Mouse (Mus musculus) cerebellum, adult 2 months (tissue): Measurements from ENCODE around the gene Edc3. TPM values are rescaled to one million over a fixed set of nuclear protein-coding genes. Genes with fewer than 3 reads are reported as not detected.

Experiments
- DNase-seq, 2 experiments: peaks; one replicate each; pipeline ENCODE4 v3.0.0; 2021
- H3K27ac ChIP-seq: fragments of 200-500 bp; 2 replicates; pipeline ENCODE4 v1.5.1; 2012; ENCODE audit warnings: low read length, control low read depth, inconsistent platforms; ENCODE audit not compliant: insufficient read depth
- H3K27me3 ChIP-seq: fragments of 200-500 bp; 2 replicates; pipeline ENCODE4 v1.6.1; 2012; ENCODE audit warnings: inconsistent platforms, mild to moderate bottlenecking, low read length, moderate library complexity; ENCODE audit not compliant: control insufficient read depth, insufficient read depth
- H3K4me1 ChIP-seq: fragments of 200-500 bp; 2 replicates; pipeline ENCODE4 v1.6.1; 2011; ENCODE audit warnings: low read length; ENCODE audit not compliant: control insufficient read depth, insufficient read depth
- H3K4me3 ChIP-seq: fragments of 200-500 bp; replicated peaks from 2 replicates; pipeline ENCODE3; 2011; ENCODE audit warnings: mild to moderate bottlenecking, low read depth, low read length, control low read depth; ENCODE audit not compliant: insufficient read depth
- CTCF ChIP-seq: fragments of 200-500 bp; IDR thresholded peaks from 2 replicates; pipeline ENCODE4 v1.5.1; 2011; ENCODE audit warnings: low read depth, mild to moderate bottlenecking, control low read depth, low read length, moderate library complexity, borderline replicate concordance; ENCODE audit not compliant: insufficient read depth
- POLR2A ChIP-seq: fragments of 200-500 bp; IDR thresholded peaks from 2 replicates; pipeline ENCODE4 v1.6.1; 2011; ENCODE audit warnings: low read length, control low read depth, borderline replicate concordance; ENCODE audit not compliant: insufficient read depth
- WGBS: fragments of 180-500 bp; shearing (Covaris S2); methylation state at CpG from one replicate; pipeline ENCODE4 v1.1.7; 2018; 5-methylcytosine and 5-hydroxymethylcytosine counted together
- polyA plus RNA-seq: library from polyadenylated mRNA; depleted of rRNA; stranded (reverse); fragments of >200 nt; gene quantifications from 2 replicates; pipeline ENCODE4 v1.2.3, GENCODE M21; 2012; rRNA removed

Edc3 gene
- polyA plus RNA-seq, 1 experiment, result 16.1 TPM

DNA sequence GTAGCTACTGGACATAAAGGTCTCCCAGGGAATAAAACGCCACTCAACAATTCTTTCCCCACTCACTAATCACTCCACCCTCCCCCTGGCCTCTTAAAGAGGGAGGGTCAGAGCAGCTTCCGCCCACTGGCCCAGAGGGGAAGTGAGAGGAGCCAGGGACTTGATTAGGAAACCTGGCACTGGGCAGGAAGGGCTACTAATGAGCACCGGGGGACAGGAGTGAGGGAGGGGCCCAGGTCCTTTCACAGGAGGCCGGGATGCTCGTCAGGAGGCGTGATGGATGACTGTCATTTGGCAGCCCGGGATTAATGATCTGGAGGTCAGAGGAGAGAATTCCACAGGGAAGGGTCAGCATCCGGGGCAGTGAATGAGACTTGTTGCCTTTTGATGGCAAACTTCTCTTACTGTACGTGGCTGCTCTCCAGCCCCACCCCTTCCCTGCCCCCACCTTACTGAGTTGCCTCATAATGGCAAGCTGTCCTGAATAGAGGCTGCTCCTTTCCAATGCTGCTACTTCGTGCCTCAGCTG is 90.4 kb downstream of the Edc3 start:
- Histone ChIP-seq H3K27me3 (no peaks in the 10 kb centered on the region), H3K27ac (no peak overlapping the region), H3K4me1 (peaks cover 16% of the 10 kb centered on the region), H3K4me3 (no peak overlapping the region)
- DNase-seq, result no peak
- TF ChIP-seq CTCF, result no peak
- WGBS, result 44% methylated on average over 10 of the region's 10 CpGs

DNA sequence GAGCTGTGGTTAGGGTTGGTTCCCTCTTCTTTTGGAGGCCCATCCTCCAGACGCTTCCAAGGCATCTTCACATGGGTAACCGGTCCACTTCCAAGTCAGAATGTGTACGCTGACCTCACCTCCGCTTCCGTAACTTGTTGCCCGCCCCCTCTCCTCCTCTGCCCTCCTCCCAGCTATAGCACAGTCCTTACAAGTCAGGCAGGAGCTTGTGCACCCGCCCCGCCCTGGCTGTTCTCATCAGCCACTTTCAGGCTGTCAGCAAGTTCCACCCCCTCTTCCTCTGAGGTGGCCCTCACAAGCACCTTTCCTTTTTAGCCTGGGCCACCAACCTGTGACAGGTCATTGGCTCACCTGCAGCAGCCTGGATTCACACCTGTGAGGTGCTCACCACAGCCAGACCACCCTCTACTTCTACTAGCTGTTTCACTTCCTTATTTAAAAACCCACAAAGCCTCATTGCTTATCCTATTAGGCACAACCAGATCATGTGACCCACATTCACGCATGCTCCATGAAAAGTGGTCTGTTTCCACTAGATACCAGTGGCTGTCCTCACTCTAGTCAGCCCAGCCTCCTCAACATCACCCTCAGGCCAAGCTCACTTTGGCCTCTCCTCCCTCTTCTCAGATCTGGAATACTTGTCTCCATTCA is 92.1 kb downstream of the Edc3 start:
- WGBS, result 97% methylated on average over 9 of the region's 9 CpGs

More for the DNA sequence above, 92.1 kb downstream of the Edc3 start:
- no peak overlapping the region for H3K4me3 ChIP-seq
- no peak for DNase-seq
- no peak for TF ChIP-seq POLR2A
- no peak for TF ChIP-seq CTCF
- H3K4me1 ChIP-seq, result peaks cover 8% of the 10 kb centered on the region
- no peaks in the 10 kb centered on the region for H3K27me3 ChIP-seq
- H3K27ac ChIP-seq, result no peak overlapping the region

Other genes starting within 250 kb of the Edc3 start
- 353 and 360 TPM in 2 replicates for gene Scamp5, start 240.5 kb upstream of the Edc3 start, polyA plus RNA-seq
- 8.0 and 11.1 TPM in 2 replicates for gene Rpp25, start 204.5 kb upstream of the Edc3 start, polyA plus RNA-seq
- 554 and 607 TPM in 2 replicates for gene Cox5a, start 187.3 kb upstream of the Edc3 start, polyA plus RNA-seq
- gene Fam219b, start 171.0 kb upstream of the Edc3 start, polyA plus RNA-seq, result 10.9 and 11.0 TPM in 2 replicates
- gene Mpi, start 155.8 kb upstream of the Edc3 start, polyA plus RNA-seq, result 86.5 and 95.1 TPM in 2 replicates
- 35.5 and 38.8 TPM in 2 replicates for gene Scamp2, start 147.6 kb upstream of the Edc3 start, polyA plus RNA-seq
- 39.5 and 40.3 TPM in 2 replicates for gene Ulk3, start 119.1 kb upstream of the Edc3 start, polyA plus RNA-seq
- 1.4 and 1.5 TPM in 2 replicates for gene Cplx3, start 102.3 kb upstream of the Edc3 start, polyA plus RNA-seq
- 0.06 TPM in 1 of 2 replicates, not detected in the other for gene Lman1l, start 87.8 kb upstream of the Edc3 start, polyA plus RNA-seq
- 45.5 and 57.2 TPM in 2 replicates for gene Csk, start 54.9 kb upstream of the Edc3 start, polyA plus RNA-seq
- not detected in 2 replicates for gene Cyp1a2, start 24.8 kb upstream of the Edc3 start, polyA plus RNA-seq
- gene Cyp1a1, start 20.6 kb upstream of the Edc3 start, polyA plus RNA-seq, result 0.10 and 0.11 TPM in 2 replicates
- gene Clk3, start 57.3 kb downstream of the Edc3 start, polyA plus RNA-seq, result 144 TPM in 2 replicates
- gene Arid3b, start 128.3 kb downstream of the Edc3 start, polyA plus RNA-seq, result 5.8 and 6.4 TPM in 2 replicates
- gene Ubl7, start 202.4 kb downstream of the Edc3 start, polyA plus RNA-seq, result 133 and 140 TPM in 2 replicates
- 177 and 189 TPM in 2 replicates for gene Sema7a, start 231.6 kb downstream of the Edc3 start, polyA plus RNA-seq